Mouse (Mus musculus): ENCODE measurements around the gene Per1. TPM values are rescaled to one million over a fixed set of nuclear protein-coding genes. Genes with fewer than 3 reads are reported as not detected.

The Per1 gene
- total and polyA plus RNA-seq, 3 experiments: 8.9 to 55.5 (median 40.6) TPM

DNA sequence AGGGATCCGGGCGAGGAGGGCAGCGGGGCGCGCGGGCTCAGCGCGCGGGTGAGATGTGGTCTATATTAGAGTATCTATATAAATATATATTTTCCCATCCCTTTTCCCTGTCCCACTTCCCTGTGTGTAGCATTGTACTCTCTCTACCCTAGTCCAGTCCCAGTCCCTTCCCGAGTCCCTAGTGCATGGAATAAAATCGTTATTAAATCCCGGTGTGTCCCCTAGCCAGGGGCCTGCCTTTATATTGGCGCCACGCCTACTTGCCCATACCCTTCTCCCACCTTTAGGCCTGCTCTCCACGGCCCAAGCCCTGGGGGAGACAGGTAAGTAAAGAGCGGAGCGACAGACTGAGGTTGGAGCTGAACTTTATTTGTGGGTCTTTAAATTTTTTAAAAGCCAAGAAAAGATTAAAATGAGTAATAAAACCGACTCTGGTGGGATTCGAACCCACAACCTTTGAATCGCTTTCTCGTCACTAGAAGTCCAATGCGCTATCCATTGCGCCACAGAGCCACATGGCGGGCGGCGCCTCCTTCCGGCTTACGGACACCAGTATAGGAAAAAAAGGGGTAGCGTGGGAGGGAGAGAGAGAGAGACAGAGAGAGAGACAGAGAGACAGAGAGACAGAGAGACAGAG lies 28.2 kb downstream of the Per1 start:
- ATAC-seq (ENCODE audit: extremely low read depth, insufficient number of reproducible peaks, low FRiP score, poor library complexity, severe bottlenecking) (no peak), DNase-seq (ENCODE audit: low spot score) (no peak)
- H3K36me3 ChIP-seq (replicated peaks): no peaks in the 10 kb centered on the region
- TF ChIP-seq POLR2AphosphoS5 (IDR thresholded peaks at IDR 0.05; ENCODE audit: insufficient replicate concordance, low read depth, low read length) (no peak), GATA1 (IDR thresholded peaks at IDR 0.05; ENCODE audit: borderline replicate concordance, low read length) (no peak), GATA2 (IDR thresholded peaks at IDR 0.05; ENCODE audit: borderline replicate concordance, low read depth, low read length) (no peak), TAL1 (conservative IDR thresholded peaks at IDR 0.05; ENCODE audit: low read depth, low read length) (no peak), CTCF (IDR thresholded peaks at IDR 0.05; ENCODE audit: low read depth, low read length) (no peak)
- peaks cover 17% of the 10 kb centered on the region for H3K27me3 ChIP-seq (ENCODE audit: insufficient read depth, low read length)
- peaks cover 67% of the 10 kb centered on the region for H3K4me1 ChIP-seq (ENCODE audit: insufficient read depth, low read depth, low read length)
- no peaks in the 10 kb centered on the region for H3K9me3 ChIP-seq (replicated peaks)
- peak overlapping the region; percentile 79 for H3K4me3 ChIP-seq (ENCODE audit: low read depth, low read length)

GRCm38 (mm10) chr11:69123693-69124497 lies 28.9 kb downstream of the Per1 start:
- H3K27me3 ChIP-seq (ENCODE audit: insufficient read depth, low read length): peaks cover 17% of the 10 kb centered on the region
- peaks cover 62% of the 10 kb centered on the region for H3K4me1 ChIP-seq (ENCODE audit: insufficient read depth, low read depth, low read length)
- no peaks in the 10 kb centered on the region for H3K36me3 ChIP-seq (replicated peaks)
- no peak for DNase-seq (ENCODE audit: low spot score)
- peak overlapping the region; percentile 79 for H3K4me3 ChIP-seq (ENCODE audit: low read depth, low read length)
- peak; percentile 17; the same call in 1 of the 2 replicates for ATAC-seq (ENCODE audit: extremely low read depth, insufficient number of reproducible peaks, low FRiP score, poor library complexity, severe bottlenecking)
- TF ChIP-seq GATA1 (IDR thresholded peaks at IDR 0.05; ENCODE audit: borderline replicate concordance, low read length) (no peak), CTCF (IDR thresholded peaks at IDR 0.05; ENCODE audit: low read depth, low read length) (no peak), POLR2AphosphoS5 (IDR thresholded peaks at IDR 0.05; ENCODE audit: insufficient replicate concordance, low read depth, low read length) (no peak), TAL1 (conservative IDR thresholded peaks at IDR 0.05; ENCODE audit: low read depth, low read length) (no peak)
- H3K9me3 ChIP-seq (replicated peaks): no peaks in the 10 kb centered on the region

DNA sequence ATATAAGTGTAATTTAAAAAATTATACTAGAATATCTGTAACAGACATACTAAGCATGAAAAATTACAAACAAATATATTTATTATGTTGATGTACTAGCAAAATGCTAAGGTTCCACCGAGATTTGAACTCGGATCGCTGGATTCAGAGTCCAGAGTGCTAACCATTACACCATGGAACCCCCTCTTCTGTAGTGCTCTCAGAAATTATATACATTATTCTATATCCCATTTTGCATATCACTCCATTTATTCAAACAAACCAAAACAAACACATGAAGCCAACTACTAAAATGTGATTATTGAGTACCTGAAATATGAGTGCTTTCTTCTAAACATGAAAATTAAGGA lies 29.5 kb downstream of the Per1 start:
- Histone ChIP-seq H3K4me1 (ENCODE audit: insufficient read depth, low read depth, low read length) (peaks cover 56% of the 10 kb centered on the region), H3K27me3 (ENCODE audit: insufficient read depth, low read length) (peaks cover 18% of the 10 kb centered on the region), H3K36me3 (replicated peaks) (no peaks in the 10 kb centered on the region), H3K4me3 (ENCODE audit: low read depth, low read length) (no peak overlapping the region), H3K9me3 (replicated peaks) (no peaks in the 10 kb centered on the region)
- DNase-seq (ENCODE audit: low spot score) (no peak), ATAC-seq (ENCODE audit: extremely low read depth, insufficient number of reproducible peaks, low FRiP score, poor library complexity, severe bottlenecking) (no peak)
- TF ChIP-seq GATA1 (IDR thresholded peaks at IDR 0.05; ENCODE audit: borderline replicate concordance, low read length): no peak
- no peak for TF ChIP-seq TAL1 (conservative IDR thresholded peaks at IDR 0.05; ENCODE audit: low read depth, low read length)
- no peak for TF ChIP-seq CTCF (IDR thresholded peaks at IDR 0.05; ENCODE audit: low read depth, low read length)
- no peak for TF ChIP-seq POLR2AphosphoS5 (IDR thresholded peaks at IDR 0.05; ENCODE audit: insufficient replicate concordance, low read depth, low read length)
- TF ChIP-seq GATA2 (IDR thresholded peaks at IDR 0.05; ENCODE audit: borderline replicate concordance, low read depth, low read length): no peak

DNA sequence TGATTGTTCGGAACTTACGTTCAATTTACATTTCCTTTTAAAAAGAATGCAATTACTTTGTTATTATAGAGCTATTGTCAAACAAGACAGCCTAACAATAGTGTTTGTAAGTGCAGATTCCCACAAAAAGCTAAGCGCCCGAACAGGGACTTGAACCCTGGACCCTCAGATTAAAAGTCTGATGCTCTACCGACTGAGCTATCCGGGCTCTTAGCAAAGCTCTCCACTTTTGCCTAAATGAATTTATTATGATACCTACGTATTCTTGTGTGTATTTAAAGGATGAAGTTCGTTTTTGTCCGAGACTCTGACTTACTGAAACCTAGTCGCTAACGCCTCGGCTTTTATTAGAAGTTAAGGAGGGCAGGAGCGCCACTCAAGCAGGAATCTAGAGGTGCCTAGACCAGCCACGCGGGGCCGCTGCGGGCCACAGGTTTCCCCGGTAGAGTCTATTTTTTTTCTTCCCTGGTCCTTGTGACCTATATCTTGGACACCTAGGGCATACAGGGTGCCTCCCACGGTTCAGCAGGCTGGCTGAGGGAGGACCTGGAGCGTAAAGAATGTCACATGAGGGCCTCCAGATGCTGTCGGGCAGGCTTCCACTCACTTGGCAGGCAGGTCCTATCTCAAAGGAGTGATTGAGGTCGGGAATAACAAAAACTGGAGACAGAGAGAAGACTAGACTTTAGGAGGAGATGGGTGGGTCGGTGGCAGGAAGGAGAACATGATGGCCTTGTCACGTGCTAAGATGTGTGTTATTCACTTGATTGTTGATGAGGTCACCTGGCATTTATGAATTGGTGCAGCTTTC lies 30.2 kb downstream of the Per1 start:
- Histone ChIP-seq H3K9me3 (replicated peaks) (no peaks in the 10 kb centered on the region), H3K4me1 (ENCODE audit: insufficient read depth, low read depth, low read length) (peaks cover 50% of the 10 kb centered on the region), H3K36me3 (replicated peaks) (no peaks in the 10 kb centered on the region), H3K27me3 (ENCODE audit: insufficient read depth, low read length) (peaks cover 23% of the 10 kb centered on the region), H3K4me3 (ENCODE audit: low read depth, low read length) (peak overlapping the region; percentile 71)
- peak; percentile 56 for DNase-seq (ENCODE audit: low spot score)
- peak; percentile 23; the same call in 1 of the 2 replicates for ATAC-seq (ENCODE audit: extremely low read depth, insufficient number of reproducible peaks, low FRiP score, poor library complexity, severe bottlenecking)
- no peak for TF ChIP-seq CTCF (IDR thresholded peaks at IDR 0.05; ENCODE audit: low read depth, low read length)
- TF ChIP-seq GATA2 (IDR thresholded peaks at IDR 0.05; ENCODE audit: borderline replicate concordance, low read depth, low read length): no peak
- no peak for TF ChIP-seq POLR2AphosphoS5 (IDR thresholded peaks at IDR 0.05; ENCODE audit: insufficient replicate concordance, low read depth, low read length)
- TF ChIP-seq TAL1 (conservative IDR thresholded peaks at IDR 0.05; ENCODE audit: low read depth, low read length): no peak
- no peak for TF ChIP-seq GATA1 (IDR thresholded peaks at IDR 0.05; ENCODE audit: borderline replicate concordance, low read length)

DNA sequence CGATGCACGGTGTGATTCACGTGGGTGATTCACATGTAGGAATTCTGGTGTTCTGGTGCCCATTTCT lies 30.7 kb downstream of the Per1 start, which contains the start of gene Aloxe3:
Aloxe3 (plus strand) TSS at position 45 of the 67 bp plus-strand sequence.
- peak within 1 kb of the TSS; percentile 71 for H3K4me3 ChIP-seq (ENCODE audit: low read depth, low read length)
- no peaks in the 10 kb centered on the region for H3K36me3 ChIP-seq (replicated peaks)
- peaks cover 21% of the 10 kb centered on the region for H3K27me3 ChIP-seq (ENCODE audit: insufficient read depth, low read length)
- DNase-seq (ENCODE audit: low spot score): no peak
- H3K4me1 ChIP-seq (ENCODE audit: insufficient read depth, low read depth, low read length): peaks cover 45% of the 10 kb centered on the region
- H3K9me3 ChIP-seq (replicated peaks): no peaks in the 10 kb centered on the region
- TF ChIP-seq POLR2AphosphoS5 (IDR thresholded peaks at IDR 0.05; ENCODE audit: insufficient replicate concordance, low read depth, low read length): no peak
- TF ChIP-seq TAL1 (conservative IDR thresholded peaks at IDR 0.05; ENCODE audit: low read depth, low read length): no peak
- ATAC-seq (ENCODE audit: extremely low read depth, insufficient number of reproducible peaks, low FRiP score, poor library complexity, severe bottlenecking): no peak

- H3K27me3 ChIP-seq (ENCODE audit: insufficient read depth, low read length): peaks cover 23% of the 10 kb centered on the region
- H3K4me3 ChIP-seq (ENCODE audit: low read depth, low read length): peak overlapping the region; percentile 71
- H3K4me1 ChIP-seq (ENCODE audit: insufficient read depth, low read depth, low read length): peaks cover 41% of the 10 kb centered on the region
- no peaks in the 10 kb centered on the region for H3K9me3 ChIP-seq (replicated peaks)
- no peak for DNase-seq (ENCODE audit: low spot score)
- TF ChIP-seq GATA2 (IDR thresholded peaks at IDR 0.05; ENCODE audit: borderline replicate concordance, low read depth, low read length): no peak
- TF ChIP-seq GATA1 (IDR thresholded peaks at IDR 0.05; ENCODE audit: borderline replicate concordance, low read length): no peak
- TF ChIP-seq CTCF (IDR thresholded peaks at IDR 0.05; ENCODE audit: low read depth, low read length): no peak
- H3K36me3 ChIP-seq (replicated peaks): no peaks in the 10 kb centered on the region
- no peak for ATAC-seq (ENCODE audit: extremely low read depth, insufficient number of reproducible peaks, low FRiP score, poor library complexity, severe bottlenecking)
These were observed 31.1 kb downstream of the Per1 start for GRCm38 (mm10) chr11:69125919-69126705.
